Mouse (Mus musculus) retina, embryonic 14.5 days (tissue): Measurements from ENCODE around the gene Gm3376.
"Not testable (repeated sequence)": the region's sequence is repeated elsewhere in the genome, so short reads cannot be mapped to it uniquely, and the experiment has no call there.

Experiments used
- DNase-seq: peaks from one replicate; pipeline ENCODE4 v3.0.0-alpha.2; 2015; ENCODE audit warnings: low spot score

Gm3376 gene

GRCm38 (mm10) chrY:3771373-3771772, at the start of gene Gm3376:
Gm3376 (plus strand) TSS chrY:3771673.
- DNase-seq: not testable (repeated sequence)
